Mouse (Mus musculus) olfactory bulb, adult 2 months (tissue): ENCODE data around the gene Cdk4.

Experiments
- CTCF ChIP-seq: fragments of 200-500 bp; IDR thresholded peaks from 2 replicates; pipeline ENCODE4 v1.5.1; 2012; ENCODE audit warnings: low read depth, mild to moderate bottlenecking, low read length, moderate library complexity; ENCODE audit not compliant: insufficient read depth
- POLR2A ChIP-seq: fragments of 200-500 bp; IDR thresholded peaks from 2 replicates; pipeline ENCODE4 v1.6.1; 2012; ENCODE audit warnings: mild to moderate bottlenecking, low read depth, low read length, moderate library complexity; ENCODE audit not compliant: insufficient read depth

GRCm38 (mm10) chr10:127085052-127085451, 21.7 kb downstream of the Cdk4 start:
- TF ChIP-seq CTCF = no peak
- TF ChIP-seq POLR2A = no peak
